10 mouse cellular contexts compared by ENCODE assay signal in the genomic region with DNA sequence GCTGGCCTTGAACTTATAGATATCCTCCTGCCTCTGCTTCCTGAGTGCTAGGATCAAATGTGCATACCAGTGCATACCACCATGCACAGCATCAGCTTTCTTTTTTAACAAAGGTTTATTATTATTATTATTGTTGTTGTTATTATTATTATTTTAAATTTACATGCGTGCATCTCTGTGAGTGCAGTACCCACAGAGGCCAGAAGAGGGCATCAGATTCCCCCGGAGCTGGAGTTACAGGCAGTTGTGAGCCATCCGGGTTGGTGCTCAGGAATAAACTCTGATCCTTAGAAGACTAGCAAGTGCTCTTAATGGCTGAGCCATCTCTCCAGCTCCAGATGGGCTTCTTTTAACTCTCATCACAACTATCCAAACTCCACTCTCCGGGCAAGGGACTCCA. TPM values are rescaled to one million over a fixed set of nuclear protein-coding genes. Genes with fewer than 3 reads are reported as not detected.
DNase-seq lines count a peak whose midpoint lies in the region; ATAC-seq and TF ChIP-seq lines count a peak whose summit lies in the region.
"Had no signal": no experiment of that assay in that cellular context is flagged by ENCODE, and none has a peak within 500 bp of the region (broad histone marks: within the 10 kb centered on the region; RNA-seq: fewer than 3 reads in every experiment).

No protein-coding gene starts in this region.

- TF ChIP-seq EP300 in liver, postnatal 0 days (IDR thresholded peaks at IDR 0.05; ENCODE audit: low read depth), result no peak
- no peak for TF ChIP-seq EP300 in MEL (IDR thresholded peaks at IDR 0.05; ENCODE audit: low read depth in 1 of 2, low read length in 2 of 2)

- WGBS in forebrain, embryonic 11.5 days, result 38% methylated on average over 4 of the region's 4 CpGs
- 46% methylated on average over 4 of the region's 4 CpGs for WGBS in forebrain, embryonic 10.5 days
- WGBS in liver, postnatal 0 days (ENCODE audit: insufficient replicate concordance), result 46% methylated on average over 4 of the region's 4 CpGs
- 35% methylated on average over 4 of the region's 4 CpGs for WGBS in liver, embryonic 12.5 days (ENCODE audit: insufficient replicate concordance)

- H3K9me3 ChIP-seq in forebrain, embryonic 11.5 days (ENCODE audit: control insufficient read depth, low read length), result no peaks in the 10 kb centered on the region
- H3K9me3 ChIP-seq in forebrain, embryonic 10.5 days, result no peaks in the 10 kb centered on the region
- no peaks in the 10 kb centered on the region for H3K9me3 ChIP-seq in liver, postnatal 0 days (ENCODE audit: low read length)
- no peaks in the 10 kb centered on the region for H3K9me3 ChIP-seq in liver, embryonic 12.5 days (replicated peaks)
- H3K9me3 ChIP-seq in MEL (replicated peaks; ENCODE audit: insufficient read depth, low read length), result no peaks in the 10 kb centered on the region

- peak; percentile 58 for DNase-seq in forebrain, embryonic 11.5 days (ENCODE audit: low spot score)
- DNase-seq in forebrain, embryonic 10.5 days (ENCODE audit: extremely low spot score, low spot score), result no peak
- no peak for DNase-seq in liver, postnatal 0 days
- DNase-seq in MEL (ENCODE audit: low read depth, low spot score), result no peak
- peak; percentile 38 for DNase-seq in neural tube, embryonic 10.5 days (ENCODE audit: extremely low spot score, low spot score)
- DNase-seq in heart, postnatal 36 days, result no peak
- no peak for DNase-seq in ovary, postnatal 14 days (ENCODE audit: low spot score)

- no peak; the same call in 1 of the 2 replicates for TF ChIP-seq RAD21 in MEL (IDR thresholded peaks at IDR 0.05; ENCODE audit: low read depth, low read length)

- H3K27ac ChIP-seq in forebrain, embryonic 11.5 days (ENCODE audit: low read depth, low read length), result no peak overlapping the region
- H3K27ac ChIP-seq in forebrain, embryonic 10.5 days, result no peak overlapping the region
- no peak overlapping the region for H3K27ac ChIP-seq in liver, postnatal 0 days (ENCODE audit: low read depth)
- H3K27ac ChIP-seq in liver, embryonic 12.5 days, result no peak overlapping the region
- H3K27ac ChIP-seq in MEL (ENCODE audit: control insufficient read depth, low read depth, low read length), result no peak overlapping the region

- no peak for ATAC-seq in forebrain, embryonic 11.5 days (replicated peaks; ENCODE audit: low FRiP score)
- no peak for ATAC-seq in liver, postnatal 0 days
- ATAC-seq in liver, embryonic 12.5 days, result no peak
- ATAC-seq: activated CD4-positive, CD25-positive, alpha-beta regulatory T cell, adult 4 months had no signal

- no peak for TF ChIP-seq POLR2A in MEL (IDR thresholded peaks at IDR 0.05; ENCODE audit: control insufficient read depth in 1 of 2, insufficient read depth in 1 of 2, low read depth in 1 of 2, low read length in 2 of 2, poor library complexity in 1 of 2)

- H3K79me2 ChIP-seq in MEL (ENCODE audit: control insufficient read depth, insufficient read depth, low read length, poor library complexity), result no peaks in the 10 kb centered on the region

- H3K4me2 ChIP-seq in forebrain, embryonic 11.5 days (ENCODE audit: low read depth, low read length, severe bottlenecking), result no peak overlapping the region
- no peak overlapping the region for H3K4me2 ChIP-seq in liver, postnatal 0 days (ENCODE audit: low read depth, low read length)
- no peak overlapping the region for H3K4me2 ChIP-seq in liver, embryonic 12.5 days

- intact Hi-C loops in heart, postnatal 36 days (cut with DNase I), result no loop called here

- no peak overlapping the region for H3K4me3 ChIP-seq in forebrain, embryonic 11.5 days (ENCODE audit: low read depth, low read length)
- H3K4me3 ChIP-seq in forebrain, embryonic 10.5 days, result no peak overlapping the region
- H3K4me3 ChIP-seq in liver, postnatal 0 days (ENCODE audit: low read depth, low read length), result no peak overlapping the region
- H3K4me3 ChIP-seq in liver, embryonic 12.5 days, result no peak overlapping the region
- H3K4me3 ChIP-seq in MEL (ENCODE audit: control insufficient read depth in 1 of 2, insufficient read depth in 1 of 2, low read depth in 2 of 2, low read length in 2 of 2), result no peak overlapping the region

- TF ChIP-seq CTCF in liver, postnatal 0 days (IDR thresholded peaks at IDR 0.05; ENCODE audit: low read depth), result peak; percentile 59
- peak; percentile 48 to 67 (median 61) for TF ChIP-seq CTCF in MEL (IDR thresholded peaks at IDR 0.05 in 2 of 3, conservative IDR thresholded peaks at IDR 0.05 in 1 of 3; ENCODE audit: control insufficient read depth in 1 of 3, insufficient read depth in 1 of 3, low read depth in 2 of 3, low read length in 3 of 3, poor library complexity in 1 of 3, severe bottlenecking in 1 of 3)

- no peaks in the 10 kb centered on the region for H3K36me3 ChIP-seq in forebrain, embryonic 11.5 days (ENCODE audit: control insufficient read depth, insufficient read depth, low read length)
- no peaks in the 10 kb centered on the region for H3K36me3 ChIP-seq in forebrain, embryonic 10.5 days (replicated peaks)
- no peaks in the 10 kb centered on the region for H3K36me3 ChIP-seq in liver, postnatal 0 days (replicated peaks; ENCODE audit: insufficient read depth, low read length)
- H3K36me3 ChIP-seq in liver, embryonic 12.5 days, result no peaks in the 10 kb centered on the region
- H3K36me3 ChIP-seq in MEL (ENCODE audit: control insufficient read depth in 1 of 2, insufficient read depth in 2 of 2, low read length in 2 of 2), result no peaks in the 10 kb centered on the region

- no peak overlapping the region for H3K9ac ChIP-seq in forebrain, embryonic 11.5 days (ENCODE audit: low read length)
- no peak overlapping the region for H3K9ac ChIP-seq in liver, postnatal 0 days (replicated peaks)
- no peak overlapping the region for H3K9ac ChIP-seq in liver, embryonic 12.5 days
- no peak overlapping the region for H3K9ac ChIP-seq in MEL (ENCODE audit: control insufficient read depth, low read depth, low read length, poor library complexity, severe bottlenecking)

- no peaks in the 10 kb centered on the region for H3K27me3 ChIP-seq in forebrain, embryonic 11.5 days (ENCODE audit: control insufficient read depth, insufficient read depth, low read length)
- peaks cover 5% of the 10 kb centered on the region for H3K27me3 ChIP-seq in forebrain, embryonic 10.5 days (ENCODE audit: poor library complexity, severe bottlenecking)
- H3K27me3 ChIP-seq in liver, postnatal 0 days (ENCODE audit: insufficient read depth, low read length), result no peaks in the 10 kb centered on the region
- peaks cover 29% of the 10 kb centered on the region for H3K27me3 ChIP-seq in liver, embryonic 12.5 days (replicated peaks)
- H3K27me3 ChIP-seq in MEL (ENCODE audit: control insufficient read depth in 1 of 2, insufficient read depth in 2 of 2, low read length in 2 of 2), result peaks cover 0 to 4% of the 10 kb centered on the region in 2 experiments; a peak in 2 of 4 replicates

- peaks cover 3% of the 10 kb centered on the region; the same call in 1 of the 2 replicates for H3K4me1 ChIP-seq in forebrain, embryonic 11.5 days (replicated peaks; ENCODE audit: control insufficient read depth, insufficient read depth, low read length)
- H3K4me1 ChIP-seq in forebrain, embryonic 10.5 days, result peaks cover 22% of the 10 kb centered on the region
- H3K4me1 ChIP-seq in liver, postnatal 0 days (ENCODE audit: insufficient read depth), result no peaks in the 10 kb centered on the region
- H3K4me1 ChIP-seq in liver, embryonic 12.5 days, result no peaks in the 10 kb centered on the region
- no peaks in the 10 kb centered on the region for H3K4me1 ChIP-seq in MEL (ENCODE audit: control insufficient read depth in 1 of 2, insufficient read depth in 2 of 2, low read length in 2 of 2)

RNA-seq across cellular contexts. Expression of gene Srrm3, which starts 6.9 kb away (rescaled TPM):
- polyA plus RNA-seq in forebrain, embryonic 11.5 days (2014; fragmentation: Nextera tagmentation; extraction: Ambion mirVana), result 12.3 and 12.7 TPM in 2 replicates
- 2.9 and 4.2 TPM in 2 replicates for polyA plus RNA-seq in forebrain, embryonic 10.5 days (2016; fragmentation: Nextera tagmentation; extraction: Ambion mirVana)
- not detected in 2 replicates for polyA plus RNA-seq in liver, postnatal 0 days (2015; fragmentation: Nextera tagmentation; extraction: Ambion mirVana)
- polyA plus RNA-seq in liver, embryonic 12.5 days (2016; fragmentation: Nextera tagmentation; extraction: Ambion mirVana), result not detected in 2 replicates
- total RNA-seq in MEL (2012; rRNA removed), result not detected in 2 replicates
- not detected for polyA plus RNA-seq in MEL (2012; ENCODE audit: insufficient read depth in 1 of 2, insufficient read length in 2 of 2, low read depth in 1 of 2, low replicate concordance in 2 of 2, missing spikeins in 1 of 2)
- not detected for total RNA-seq in heart, postnatal 36 days (2021)
- total RNA-seq: hematopoietic stem cell, adult 5-6 weeks had no signal
- polyA plus RNA-seq: activated CD4-positive, CD25-positive, alpha-beta regulatory T cell, adult 4 months had no signal

RNA-seq across cellular contexts. Expression of gene Mdh2, which starts 21.5 kb away (rescaled TPM):
- 526 and 536 TPM in 2 replicates for polyA plus RNA-seq in forebrain, embryonic 11.5 days (2014; fragmentation: Nextera tagmentation; extraction: Ambion mirVana)
- polyA plus RNA-seq in forebrain, embryonic 10.5 days (2016; fragmentation: Nextera tagmentation; extraction: Ambion mirVana), result 573 and 579 TPM in 2 replicates
- polyA plus RNA-seq in liver, postnatal 0 days (2015; fragmentation: Nextera tagmentation; extraction: Ambion mirVana), result 296 and 319 TPM in 2 replicates
- 451 and 473 TPM in 2 replicates for polyA plus RNA-seq in liver, embryonic 12.5 days (2016; fragmentation: Nextera tagmentation; extraction: Ambion mirVana)
- 207 and 241 TPM in 2 replicates for total RNA-seq in MEL (2012; rRNA removed)
- polyA plus RNA-seq in MEL (2012; ENCODE audit: insufficient read depth in 1 of 2, insufficient read length in 2 of 2, low read depth in 1 of 2, low replicate concordance in 2 of 2, missing spikeins in 1 of 2), result 1,000 to 10,000 TPM in 1 of 2 experiments, 100 to 1,000 TPM in 1; 465 to 1,097 TPM
- 1,000 to 10,000 TPM; 1,890 to 1,983 TPM for total RNA-seq in heart, postnatal 36 days (2021)

RNA-seq across cellular contexts. Expression of gene Styxl1, which starts 21.6 kb away (rescaled TPM):
- polyA plus RNA-seq in forebrain, embryonic 11.5 days (2014; fragmentation: Nextera tagmentation; extraction: Ambion mirVana), result not detected in 2 replicates
- 0.25 TPM in 1 of 2 replicates, not detected in the other for polyA plus RNA-seq in forebrain, embryonic 10.5 days (2016; fragmentation: Nextera tagmentation; extraction: Ambion mirVana)
- polyA plus RNA-seq in liver, postnatal 0 days (2015; fragmentation: Nextera tagmentation; extraction: Ambion mirVana), result 0.46 and 0.49 TPM in 2 replicates
- polyA plus RNA-seq in liver, embryonic 12.5 days (2016; fragmentation: Nextera tagmentation; extraction: Ambion mirVana), result 0.16 TPM in 1 of 2 replicates, not detected in the other
- total RNA-seq in MEL (2012; rRNA removed), result not detected in 2 replicates
- polyA plus RNA-seq in MEL (2012; ENCODE audit: insufficient read depth in 1 of 2, insufficient read length in 2 of 2, low read depth in 1 of 2, low replicate concordance in 2 of 2, missing spikeins in 1 of 2), result under 1 TPM in 1 of 2 experiments, not detected in 1; 0.17 TPM
- not detected for total RNA-seq in heart, postnatal 36 days (2021)
- total RNA-seq: hematopoietic stem cell, adult 5-6 weeks had no signal

RNA-seq across cellular contexts. Expression of gene Tmem120a, which starts 55.5 kb away (rescaled TPM):
- 46.1 and 49.0 TPM in 2 replicates for polyA plus RNA-seq in forebrain, embryonic 11.5 days (2014; fragmentation: Nextera tagmentation; extraction: Ambion mirVana)
- polyA plus RNA-seq in forebrain, embryonic 10.5 days (2016; fragmentation: Nextera tagmentation; extraction: Ambion mirVana), result 54.5 and 61.6 TPM in 2 replicates
- 80.8 and 82.7 TPM in 2 replicates for polyA plus RNA-seq in liver, postnatal 0 days (2015; fragmentation: Nextera tagmentation; extraction: Ambion mirVana)
- polyA plus RNA-seq in liver, embryonic 12.5 days (2016; fragmentation: Nextera tagmentation; extraction: Ambion mirVana), result 17.4 and 21.5 TPM in 2 replicates
- 19.6 and 20.2 TPM in 2 replicates for total RNA-seq in MEL (2012; rRNA removed)
- 10 to 100 TPM in 1 of 2 experiments, not detected in 1; 38.8 TPM for polyA plus RNA-seq in MEL (2012; ENCODE audit: insufficient read depth in 1 of 2, insufficient read length in 2 of 2, low read depth in 1 of 2, low replicate concordance in 2 of 2, missing spikeins in 1 of 2)
- 10 to 100 TPM; 12.9 to 18.3 TPM for total RNA-seq in heart, postnatal 36 days (2021)

Comparison
In these comparisons a context has a peak if more than half of its experiments do, and no peak if none do; other contexts are left out.
1. DNase-seq: peak in forebrain, embryonic 11.5 days (single experiment) and neural tube, embryonic 10.5 days (single experiment); none in forebrain, embryonic 10.5 days (single experiment), liver, postnatal 0 days (single experiment), MEL (single experiment), heart, postnatal 36 days (0 of 2) and ovary, postnatal 14 days (single experiment).